Mouse (Mus musculus): ENCODE results near the gene Calr4. TPM values are rescaled to one million over a fixed set of nuclear protein-coding genes. Genes with fewer than 3 reads are reported as not detected.

Gene Calr4
- total and polyA plus RNA-seq, 3 experiments, result not detected

DNA sequence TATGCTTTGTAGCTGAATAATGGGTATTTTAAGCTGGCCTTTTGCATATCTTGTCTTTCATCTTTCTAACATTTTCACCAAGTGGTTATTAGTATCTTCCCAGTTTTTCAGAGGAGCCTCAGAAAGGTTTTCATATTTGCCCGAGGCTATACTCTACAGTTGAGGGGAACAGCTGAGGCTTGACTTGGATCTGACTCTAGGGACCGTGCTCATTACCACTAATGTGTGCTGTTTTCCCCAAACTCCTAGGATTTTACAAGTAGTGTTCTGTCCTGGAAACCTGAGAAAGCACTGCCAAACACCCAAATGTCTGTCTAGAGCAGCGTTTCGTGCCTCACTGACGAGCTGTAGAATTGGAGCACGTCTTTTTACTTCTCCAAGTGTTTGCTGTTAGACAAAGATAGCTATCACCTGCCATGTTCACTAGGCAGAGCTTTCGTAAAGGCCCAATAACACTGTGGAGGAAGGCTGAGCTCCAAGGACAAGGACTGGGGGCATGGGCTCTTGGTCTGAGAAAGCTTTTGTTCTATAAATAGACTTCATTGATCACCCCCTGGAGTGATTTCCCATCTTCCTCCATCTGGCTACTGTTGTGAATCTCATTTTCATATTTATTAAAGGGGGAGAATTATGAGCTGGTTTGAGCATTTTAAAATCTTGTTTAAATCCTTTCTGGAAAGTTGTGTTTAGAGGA lies 2.0 kb downstream of the Calr4 start:
- Histone ChIP-seq H3K4me1 (ENCODE audit: control insufficient read depth in 1 of 2, insufficient read depth in 2 of 2) (peaks cover 4 to 29% of the 10 kb centered on the region in 2 experiments; a peak in 3 of 4 replicates), H3K4me2 (ENCODE audit: insufficient read depth, low read depth, poor library complexity, severe bottlenecking) (no peak overlapping the region), H3K79me2 (replicated peaks; ENCODE audit: control insufficient read depth, extremely low read depth, insufficient read depth, poor library complexity, severe bottlenecking) (no peaks in the 10 kb centered on the region), H3K36me3 (replicated peaks in 1 of 2; ENCODE audit: control insufficient read depth in 1 of 2, insufficient read depth in 1 of 2, low read length in 1 of 2) (no peaks in the 10 kb centered on the region), H3K27ac (ENCODE audit: insufficient read depth, low read depth) (no peak overlapping the region), H3K27me3 (replicated peaks) (peaks cover 9% of the 10 kb centered on the region), H3K9ac (ENCODE audit: insufficient read depth, low read depth) (no peak overlapping the region), H3K9me3 (replicated peaks; ENCODE audit: low read length) (no peaks in the 10 kb centered on the region), H3K4me3 (replicated peaks in 1 of 3; ENCODE audit: low read depth in 2 of 3, low read length in 2 of 3, poor library complexity in 1 of 3) (no peak overlapping the region)
- in situ Hi-C loops (cut with MboI; ENCODE audit: low pct_ligation_motif_present, low pct_unique_long_range_greater_than_20kb, low sequenced_read_pairs), result no loop called here
- DNase-seq (ENCODE audit: extremely low read depth), result no peak
- dilution Hi-C loops (cut with MboI; ENCODE audit: extremely low pct_ligation_motif_present, extremely low pct_unique_long_range_greater_than_20kb, low sequenced_read_pairs), result no loop called here
- TF ChIP-seq MEF2A (IDR thresholded peaks at IDR 0.05; ENCODE audit: borderline replicate concordance, low read depth, low read length), result no peak
- TF ChIP-seq BHLHE40 (IDR thresholded peaks at IDR 0.05; ENCODE audit: low read depth, low read length), result no peak
- TF ChIP-seq POLR2AphosphoS2 (IDR thresholded peaks at IDR 0.05; ENCODE audit: low read depth, low read length), result no peak
- no peak for TF ChIP-seq JUND (conservative IDR thresholded peaks at IDR 0.05; ENCODE audit: low read depth, low read length)
- no peak for TF ChIP-seq ETS1 (conservative IDR thresholded peaks at IDR 0.05; ENCODE audit: low read depth, low read length)
- TF ChIP-seq CHD1 (IDR thresholded peaks at IDR 0.05; ENCODE audit: low read depth, low read length), result no peak
- TF ChIP-seq GABPA (IDR thresholded peaks at IDR 0.05; ENCODE audit: insufficient replicate concordance, low read depth, low read length), result no peak
- no peak for TF ChIP-seq MAFK (IDR thresholded peaks at IDR 0.05; ENCODE audit: insufficient replicate concordance, low read length)
- TF ChIP-seq ZC3H11A (IDR thresholded peaks at IDR 0.05; ENCODE audit: low read depth, low read length), result no peak
- no peak for TF ChIP-seq TCF12 (IDR thresholded peaks at IDR 0.05; ENCODE audit: low read depth, low read length)
- no peak for TF ChIP-seq USF1 (IDR thresholded peaks at IDR 0.05; ENCODE audit: low read depth, low read length)
- no peak for TF ChIP-seq ZNF384 (IDR thresholded peaks at IDR 0.05; ENCODE audit: low read depth, low read length)
- TF ChIP-seq SIN3A (IDR thresholded peaks at IDR 0.05; ENCODE audit: low read length), result no peak

DNA sequence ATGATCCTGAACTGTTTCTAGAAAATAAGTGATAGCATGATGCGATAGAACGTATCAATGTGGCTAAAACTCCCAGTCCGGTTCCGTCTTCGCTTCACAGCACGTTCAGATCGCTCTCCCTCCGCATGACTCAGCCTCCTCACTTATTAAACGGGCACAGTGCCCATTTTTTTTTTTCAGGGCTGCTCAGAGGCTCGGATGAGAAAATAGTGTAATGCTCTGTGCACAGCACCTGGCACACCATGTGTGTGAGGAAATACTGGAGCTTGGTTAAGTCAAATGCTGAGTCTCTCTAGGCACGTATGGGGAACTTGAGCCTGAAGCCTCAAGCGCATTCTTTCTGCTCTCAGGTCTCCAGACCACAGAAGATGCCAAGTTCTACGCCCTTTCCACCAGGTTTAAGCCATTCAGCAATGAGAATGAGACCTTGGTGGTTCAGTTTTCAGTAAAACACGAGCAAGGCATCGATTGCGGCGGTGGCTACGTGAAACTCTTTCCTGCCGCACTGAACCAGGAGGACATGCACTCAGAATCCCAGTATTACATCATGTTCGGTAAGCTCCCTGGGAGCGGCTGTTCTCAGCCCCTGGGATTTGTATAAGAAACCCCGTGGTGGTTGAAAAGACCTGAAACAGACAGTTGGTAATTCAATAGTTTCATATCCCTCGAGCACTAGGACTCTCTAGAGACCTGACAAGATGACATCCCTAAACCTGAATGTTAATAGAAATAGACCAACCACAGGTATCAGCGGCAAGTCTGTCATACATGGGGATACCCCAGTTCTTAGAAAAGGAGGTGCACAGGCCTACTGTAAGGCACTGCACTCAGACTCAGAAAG lies 4.4 kb downstream of the Calr4 start:
- in situ Hi-C loops (cut with MboI; ENCODE audit: low pct_ligation_motif_present, low pct_unique_long_range_greater_than_20kb, low sequenced_read_pairs), result no loop called here
- H3K36me3 ChIP-seq (replicated peaks in 1 of 2; ENCODE audit: control insufficient read depth in 1 of 2, insufficient read depth in 1 of 2, low read length in 1 of 2), result no peaks in the 10 kb centered on the region
- peaks cover 9% of the 10 kb centered on the region for H3K27me3 ChIP-seq (replicated peaks)
- TF ChIP-seq MAFK (IDR thresholded peaks at IDR 0.05; ENCODE audit: insufficient replicate concordance, low read length) (peak; percentile 77; the same call in 1 of the 2 replicates), ZC3H11A (IDR thresholded peaks at IDR 0.05; ENCODE audit: low read depth, low read length) (no peak), BHLHE40 (IDR thresholded peaks at IDR 0.05; ENCODE audit: low read depth, low read length) (peak; percentile 44), KAT2A (IDR thresholded peaks at IDR 0.05; ENCODE audit: insufficient replicate concordance, low read length) (no peak), POLR2A (IDR thresholded peaks at IDR 0.05; ENCODE audit: low read depth, low read length) (no peak), MYC (IDR thresholded peaks at IDR 0.05; ENCODE audit: low read depth, low read length) (no peak), SMC3 (IDR thresholded peaks at IDR 0.05; ENCODE audit: low read depth, low read length) (no peak), ETS1 (conservative IDR thresholded peaks at IDR 0.05; ENCODE audit: low read depth, low read length) (peak; percentile 84), MEF2A (IDR thresholded peaks at IDR 0.05; ENCODE audit: borderline replicate concordance, low read depth, low read length) (peak; percentile 63; the same call in 1 of the 2 replicates), EP300 (IDR thresholded peaks at IDR 0.05; ENCODE audit: low read length) (peak; percentile 66), MAZ (IDR thresholded peaks at IDR 0.05; ENCODE audit: low read depth, low read length) (no peak), POLR2AphosphoS2 (IDR thresholded peaks at IDR 0.05; ENCODE audit: low read depth, low read length) (no peak), JUN (IDR thresholded peaks at IDR 0.05; ENCODE audit: insufficient read depth, low read depth, low read length) (peak; percentile 3; the same call in 1 of the 2 replicates), IRF4 (IDR thresholded peaks at IDR 0.05; ENCODE audit: low read depth, low read length) (peak; percentile 87), TCF12 (IDR thresholded peaks at IDR 0.05; ENCODE audit: low read depth, low read length) (peak; percentile 35; the same call in 1 of the 2 replicates)
- no peaks in the 10 kb centered on the region for H3K9me3 ChIP-seq (replicated peaks; ENCODE audit: low read length)
- peak; percentile 84 for DNase-seq (ENCODE audit: extremely low read depth)
- no peaks in the 10 kb centered on the region for H3K79me2 ChIP-seq (replicated peaks; ENCODE audit: control insufficient read depth, extremely low read depth, insufficient read depth, poor library complexity, severe bottlenecking)
- dilution Hi-C loops (cut with MboI; ENCODE audit: extremely low pct_ligation_motif_present, extremely low pct_unique_long_range_greater_than_20kb, low sequenced_read_pairs), result no loop called here
- H3K27ac ChIP-seq (ENCODE audit: insufficient read depth, low read depth), result no peak overlapping the region
- H3K9ac ChIP-seq (ENCODE audit: insufficient read depth, low read depth), result no peak overlapping the region
- peaks cover 4 to 29% of the 10 kb centered on the region in 2 experiments; a peak in 3 of 4 replicates for H3K4me1 ChIP-seq (ENCODE audit: control insufficient read depth in 1 of 2, insufficient read depth in 2 of 2)
- no peak overlapping the region for H3K4me3 ChIP-seq (replicated peaks in 1 of 3; ENCODE audit: low read depth in 2 of 3, low read length in 2 of 3, poor library complexity in 1 of 3)
- H3K4me2 ChIP-seq (ENCODE audit: insufficient read depth, low read depth, poor library complexity, severe bottlenecking), result peak overlapping the region; percentile 68
